Mouse (Mus musculus): Measurements from ENCODE around the gene Mtmr12. TPM values are rescaled to one million over a fixed set of nuclear protein-coding genes. Genes with fewer than 3 reads are reported as not detected.
"Not testable (repeated sequence)": the region's sequence is repeated elsewhere in the genome, so short reads cannot be mapped to it uniquely, and the experiment has no call there.

The Mtmr12 gene
- polyA plus RNA-seq, 1 experiment, result 32.0 TPM

- no peak for TF ChIP-seq EP300 (IDR thresholded peaks at IDR 0.05; ENCODE audit: insufficient read depth, low read depth, low read length)
- TF ChIP-seq CTCF (IDR thresholded peaks at IDR 0.05; ENCODE audit: low read depth, low read length), result no peak
- no peak for TF ChIP-seq POLR2A (IDR thresholded peaks at IDR 0.05; ENCODE audit: insufficient read depth, low read length)
- Histone ChIP-seq H3K4me3 (ENCODE audit: low read depth, low read length) (no peak overlapping the region), H3K4me1 (ENCODE audit: control insufficient read depth, insufficient read depth, low read length) (peaks cover 14% of the 10 kb centered on the region), H3K27me3 (ENCODE audit: control insufficient read depth, insufficient read depth, low read length, poor library complexity, severe bottlenecking) (no peaks in the 10 kb centered on the region), H3K9me3 (replicated peaks; ENCODE audit: control insufficient read depth, insufficient read depth, low read length, poor library complexity, severe bottlenecking) (no peaks in the 10 kb centered on the region), H3K9ac (ENCODE audit: low read depth, poor library complexity, severe bottlenecking) (no peak overlapping the region), H3K27ac (ENCODE audit: insufficient read depth, low read length) (no peak overlapping the region), H3K36me3 (ENCODE audit: control insufficient read depth, insufficient read depth, low read length, poor library complexity, severe bottlenecking) (no peaks in the 10 kb centered on the region)
These were observed 6.7 kb downstream of the Mtmr12 start for GRCm38 (mm10) chr15:12211577-12211976.

DNA sequence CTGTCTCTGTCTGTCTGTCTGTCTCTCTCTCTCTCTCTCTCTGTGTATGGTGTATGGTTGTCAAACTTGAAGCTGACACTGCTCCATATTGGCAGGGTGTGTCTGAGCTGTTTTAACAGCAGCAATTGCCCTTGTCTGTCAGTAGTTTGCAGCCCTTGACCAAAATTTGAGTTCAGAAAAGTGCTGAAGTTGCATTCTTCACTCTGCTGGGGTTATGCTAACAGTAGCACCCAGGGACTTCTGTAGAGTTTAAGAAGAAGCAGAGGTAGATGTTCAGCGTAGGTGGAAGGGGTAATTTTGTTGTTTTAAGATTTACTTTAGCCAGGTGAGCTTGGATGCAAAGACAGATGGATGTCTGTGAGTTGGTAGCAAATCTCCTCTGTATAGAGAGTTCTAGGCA, 7.4 kb downstream of the Mtmr12 start:
- no peaks in the 10 kb centered on the region for H3K36me3 ChIP-seq (ENCODE audit: control insufficient read depth, insufficient read depth, low read length, poor library complexity, severe bottlenecking)
- H3K9me3 ChIP-seq (replicated peaks; ENCODE audit: control insufficient read depth, insufficient read depth, low read length, poor library complexity, severe bottlenecking), result no peaks in the 10 kb centered on the region
- no peak overlapping the region for H3K27ac ChIP-seq (ENCODE audit: insufficient read depth, low read length)
- no peak overlapping the region for H3K9ac ChIP-seq (ENCODE audit: low read depth, poor library complexity, severe bottlenecking)
- H3K4me1 ChIP-seq (ENCODE audit: control insufficient read depth, insufficient read depth, low read length), result peaks cover 14% of the 10 kb centered on the region
- H3K27me3 ChIP-seq (ENCODE audit: control insufficient read depth, insufficient read depth, low read length, poor library complexity, severe bottlenecking), result no peaks in the 10 kb centered on the region
- H3K4me3 ChIP-seq (ENCODE audit: low read depth, low read length), result no peak overlapping the region
- TF ChIP-seq EP300 (IDR thresholded peaks at IDR 0.05; ENCODE audit: insufficient read depth, low read depth, low read length) (no peak), CTCF (IDR thresholded peaks at IDR 0.05; ENCODE audit: low read depth, low read length) (no peak), POLR2A (IDR thresholded peaks at IDR 0.05; ENCODE audit: insufficient read depth, low read length) (no peak)

DNA sequence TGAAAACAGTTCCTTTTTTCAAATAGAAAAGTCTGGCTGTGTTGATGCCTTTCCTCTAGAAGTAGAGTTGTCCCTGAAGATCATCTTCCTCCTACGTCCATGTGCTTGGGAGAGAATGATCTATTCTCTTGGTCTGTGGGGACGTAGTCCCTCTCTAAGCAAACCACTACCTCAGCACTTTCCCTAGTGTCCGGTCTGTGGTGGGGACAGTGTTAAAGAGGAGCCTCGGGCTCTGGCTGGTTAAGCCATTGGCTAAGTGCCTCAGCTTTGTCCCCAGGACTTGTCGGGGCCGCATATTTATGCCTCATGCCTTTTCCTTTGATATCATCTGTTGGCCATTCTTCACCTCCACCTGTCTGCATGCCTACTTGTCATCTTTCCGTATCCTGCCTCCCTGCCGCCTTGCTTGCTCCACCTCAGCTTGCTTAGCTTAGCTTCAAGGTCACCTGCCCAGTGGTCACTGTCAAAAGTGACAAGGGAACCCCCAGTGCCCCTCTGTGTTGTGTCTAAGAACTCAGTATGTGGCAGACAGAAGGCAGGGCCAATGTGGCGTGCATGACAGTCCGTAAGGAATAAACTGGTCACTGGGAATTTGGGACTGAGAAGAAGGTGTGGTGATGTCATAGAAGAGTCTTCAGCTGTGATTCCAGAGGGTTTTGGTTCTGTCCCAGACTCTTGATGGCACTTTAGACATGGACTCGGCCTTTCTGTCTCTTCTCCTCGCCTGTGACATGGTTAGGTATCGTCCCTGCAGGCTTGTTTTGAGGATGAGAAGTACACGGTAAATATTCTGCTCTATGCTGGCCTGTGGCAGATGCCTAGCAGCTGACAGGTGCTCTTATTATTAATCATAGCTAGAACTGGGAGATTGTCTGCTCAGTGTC, 9.9 kb downstream of the Mtmr12 start:
- no peaks in the 10 kb centered on the region for H3K27me3 ChIP-seq (ENCODE audit: control insufficient read depth, insufficient read depth, low read length, poor library complexity, severe bottlenecking)
- H3K9me3 ChIP-seq (replicated peaks; ENCODE audit: control insufficient read depth, insufficient read depth, low read length, poor library complexity, severe bottlenecking), result no peaks in the 10 kb centered on the region
- H3K4me1 ChIP-seq (ENCODE audit: control insufficient read depth, insufficient read depth, low read length), result peaks cover 9% of the 10 kb centered on the region
- TF ChIP-seq EP300 (IDR thresholded peaks at IDR 0.05; ENCODE audit: insufficient read depth, low read depth, low read length), result no peak
- TF ChIP-seq CTCF (IDR thresholded peaks at IDR 0.05; ENCODE audit: low read depth, low read length), result no peak
- no peak for TF ChIP-seq POLR2A (IDR thresholded peaks at IDR 0.05; ENCODE audit: insufficient read depth, low read length)
- no peaks in the 10 kb centered on the region for H3K36me3 ChIP-seq (ENCODE audit: control insufficient read depth, insufficient read depth, low read length, poor library complexity, severe bottlenecking)
- no peak overlapping the region for H3K9ac ChIP-seq (ENCODE audit: low read depth, poor library complexity, severe bottlenecking)
- no peak overlapping the region for H3K4me3 ChIP-seq (ENCODE audit: low read depth, low read length)
- H3K27ac ChIP-seq (ENCODE audit: insufficient read depth, low read length), result no peak overlapping the region

DNA sequence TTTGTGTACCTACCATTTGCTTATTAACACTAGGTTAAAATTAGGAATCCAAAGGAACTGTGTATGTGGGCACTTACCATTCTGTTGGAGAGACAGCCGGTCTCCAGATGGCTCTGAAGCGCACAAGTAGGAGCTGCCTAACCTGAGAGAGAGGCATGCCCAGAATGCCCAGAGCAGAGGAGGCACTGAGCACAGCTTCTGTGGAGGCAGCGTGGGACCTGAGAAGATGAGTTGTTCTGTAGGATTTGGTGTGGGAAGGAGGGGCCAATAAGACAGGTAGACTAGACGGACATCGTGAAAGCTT, 10.5 kb downstream of the Mtmr12 start:
- Histone ChIP-seq H3K4me1 (ENCODE audit: control insufficient read depth, insufficient read depth, low read length) (peaks cover 9% of the 10 kb centered on the region), H3K27me3 (ENCODE audit: control insufficient read depth, insufficient read depth, low read length, poor library complexity, severe bottlenecking) (no peaks in the 10 kb centered on the region), H3K36me3 (ENCODE audit: control insufficient read depth, insufficient read depth, low read length, poor library complexity, severe bottlenecking) (no peaks in the 10 kb centered on the region), H3K9ac (ENCODE audit: low read depth, poor library complexity, severe bottlenecking) (no peak overlapping the region), H3K27ac (ENCODE audit: insufficient read depth, low read length) (no peak overlapping the region), H3K9me3 (replicated peaks; ENCODE audit: control insufficient read depth, insufficient read depth, low read length, poor library complexity, severe bottlenecking) (no peaks in the 10 kb centered on the region), H3K4me3 (ENCODE audit: low read depth, low read length) (no peak overlapping the region)
- TF ChIP-seq POLR2A (IDR thresholded peaks at IDR 0.05; ENCODE audit: insufficient read depth, low read length) (no peak), EP300 (IDR thresholded peaks at IDR 0.05; ENCODE audit: insufficient read depth, low read depth, low read length) (no peak), CTCF (IDR thresholded peaks at IDR 0.05; ENCODE audit: low read depth, low read length) (no peak)

DNA sequence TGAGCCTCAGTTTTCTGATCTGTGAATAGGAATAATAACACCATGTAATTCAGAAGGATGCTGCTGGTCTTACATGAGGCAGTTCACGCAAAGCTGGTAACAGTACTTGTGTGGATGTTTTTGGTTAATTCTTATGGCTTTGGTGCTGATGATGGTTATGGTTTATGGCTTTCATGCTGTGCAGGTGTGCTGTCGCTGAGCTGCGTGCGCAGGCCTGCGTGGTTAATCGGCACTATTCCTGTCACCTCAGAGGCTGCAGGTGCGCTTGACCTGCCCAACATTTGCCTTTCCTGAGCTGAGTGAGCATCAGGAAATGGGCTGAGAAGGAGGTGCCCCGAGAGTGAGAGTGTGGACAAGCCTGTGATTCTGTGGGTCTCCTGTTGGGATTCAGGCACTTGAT, 11.3 kb downstream of the Mtmr12 start:
- Histone ChIP-seq H3K9ac (ENCODE audit: low read depth, poor library complexity, severe bottlenecking) (no peak overlapping the region), H3K9me3 (replicated peaks; ENCODE audit: control insufficient read depth, insufficient read depth, low read length, poor library complexity, severe bottlenecking) (no peaks in the 10 kb centered on the region), H3K4me3 (ENCODE audit: low read depth, low read length) (no peak overlapping the region), H3K4me1 (ENCODE audit: control insufficient read depth, insufficient read depth, low read length) (peaks cover 7% of the 10 kb centered on the region), H3K27ac (ENCODE audit: insufficient read depth, low read length) (no peak overlapping the region), H3K36me3 (ENCODE audit: control insufficient read depth, insufficient read depth, low read length, poor library complexity, severe bottlenecking) (no peaks in the 10 kb centered on the region), H3K27me3 (ENCODE audit: control insufficient read depth, insufficient read depth, low read length, poor library complexity, severe bottlenecking) (no peaks in the 10 kb centered on the region)
- no peak for TF ChIP-seq CTCF (IDR thresholded peaks at IDR 0.05; ENCODE audit: low read depth, low read length)
- TF ChIP-seq EP300 (IDR thresholded peaks at IDR 0.05; ENCODE audit: insufficient read depth, low read depth, low read length), result no peak
- TF ChIP-seq POLR2A (IDR thresholded peaks at IDR 0.05; ENCODE audit: insufficient read depth, low read length), result no peak

- Histone ChIP-seq H3K36me3 (ENCODE audit: control insufficient read depth, insufficient read depth, low read length, poor library complexity, severe bottlenecking) (no peaks in the 10 kb centered on the region), H3K27ac (ENCODE audit: insufficient read depth, low read length) (no peak overlapping the region), H3K27me3 (ENCODE audit: control insufficient read depth, insufficient read depth, low read length, poor library complexity, severe bottlenecking) (no peaks in the 10 kb centered on the region), H3K4me3 (ENCODE audit: low read depth, low read length) (no peak overlapping the region), H3K9ac (ENCODE audit: low read depth, poor library complexity, severe bottlenecking) (no peak overlapping the region), H3K4me1 (ENCODE audit: control insufficient read depth, insufficient read depth, low read length) (peaks cover 3% of the 10 kb centered on the region), H3K9me3 (replicated peaks; ENCODE audit: control insufficient read depth, insufficient read depth, low read length, poor library complexity, severe bottlenecking) (no peaks in the 10 kb centered on the region)
- TF ChIP-seq EP300 (IDR thresholded peaks at IDR 0.05; ENCODE audit: insufficient read depth, low read depth, low read length) (no peak), CTCF (IDR thresholded peaks at IDR 0.05; ENCODE audit: low read depth, low read length) (no peak), POLR2A (IDR thresholded peaks at IDR 0.05; ENCODE audit: insufficient read depth, low read length) (no peak)
These were observed 12.0 kb downstream of the Mtmr12 start for GRCm38 (mm10) chr15:12216798-12217197.

DNA sequence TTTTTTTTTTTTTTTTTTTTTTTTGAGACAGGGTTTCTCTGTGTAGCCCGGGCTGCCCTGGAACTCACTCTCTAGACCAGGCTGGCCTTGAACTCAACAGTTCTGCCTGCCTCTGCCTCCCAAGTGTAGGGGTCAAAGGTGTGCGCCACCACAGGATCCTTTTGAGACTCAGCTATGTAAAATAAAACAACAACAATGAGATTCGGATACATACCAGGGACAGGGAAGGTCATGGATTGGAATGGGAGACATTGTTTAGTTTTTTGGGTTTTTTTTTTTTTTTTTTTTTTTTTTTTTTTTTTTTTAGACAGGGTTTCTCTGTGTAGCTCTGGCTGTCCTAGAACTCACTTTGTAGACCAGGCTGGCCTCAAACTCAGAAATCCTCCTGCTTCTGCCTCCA, 12.5 kb downstream of the Mtmr12 start:
- H3K27ac ChIP-seq (ENCODE audit: insufficient read depth, low read length); H3K9me3 ChIP-seq (replicated peaks; ENCODE audit: control insufficient read depth, insufficient read depth, low read length, poor library complexity, severe bottlenecking); H3K4me3 ChIP-seq (ENCODE audit: low read depth, low read length); H3K36me3 ChIP-seq (ENCODE audit: control insufficient read depth, insufficient read depth, low read length, poor library complexity, severe bottlenecking); H3K4me1 ChIP-seq (ENCODE audit: control insufficient read depth, insufficient read depth, low read length); H3K27me3 ChIP-seq (ENCODE audit: control insufficient read depth, insufficient read depth, low read length, poor library complexity, severe bottlenecking); H3K9ac ChIP-seq (ENCODE audit: low read depth, poor library complexity, severe bottlenecking): not testable (repeated sequence)
